ENCODE assay signal across 14 mouse cellular contexts in the genomic region with DNA sequence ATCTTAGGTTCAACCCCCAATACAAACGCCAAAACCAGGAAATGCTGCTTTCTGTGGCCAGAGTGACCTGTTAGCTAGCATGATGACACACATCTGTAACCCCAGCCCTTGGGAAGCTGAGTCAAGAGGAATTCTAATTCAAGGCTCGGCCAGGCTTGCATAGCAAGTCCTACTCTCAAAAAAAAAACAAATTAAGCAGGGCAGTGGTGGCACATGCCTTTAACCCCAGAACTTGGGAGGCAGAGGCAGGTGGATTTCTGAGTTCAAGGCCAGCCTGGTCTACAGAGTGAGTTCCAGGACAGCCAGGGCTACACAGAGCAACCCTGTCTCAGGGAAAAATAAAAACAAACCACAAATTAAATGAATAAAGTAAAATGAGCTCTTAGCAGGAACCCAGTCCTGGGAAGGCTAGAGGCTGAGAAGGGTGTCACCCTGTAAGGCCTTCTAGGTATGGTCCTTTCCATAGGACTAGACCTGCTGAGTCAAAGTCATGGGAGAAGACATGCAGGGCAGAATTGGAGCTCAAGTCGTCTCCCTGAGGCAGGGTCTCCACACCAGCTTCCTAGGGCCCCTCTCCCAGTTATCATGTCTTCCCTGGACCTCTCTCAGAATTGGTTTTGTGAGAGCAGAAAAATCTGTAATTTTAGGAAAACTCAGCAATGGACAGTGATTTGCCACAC. TPM values are rescaled to one million over a fixed set of nuclear protein-coding genes. Genes with fewer than 3 reads are reported as not detected.
DNase-seq lines count a peak whose midpoint lies in the region; ATAC-seq and TF ChIP-seq lines count a peak whose summit lies in the region.
"Had no signal": no experiment of that assay in that cellular context is flagged by ENCODE, and none has a peak within 500 bp of the region (broad histone marks: within the 10 kb centered on the region; RNA-seq: fewer than 3 reads in every experiment).

No protein-coding gene starts in this region.

- DNase-seq in heart, adult 2 months = no peak
- no peak for DNase-seq in heart, adult 9 months (ENCODE audit: low spot score in 2 of 2)
- no peak for DNase-seq in layer of hippocampus, adult 2 months (ENCODE audit: low spot score in 2 of 2)
- no peak for DNase-seq in layer of hippocampus, postnatal 25 days (ENCODE audit: extremely low spot score in 1 of 2, low spot score in 1 of 2)
- DNase-seq in ES-E14 (ENCODE audit: low read depth, low spot score) = no peak
- peak; percentile 16 for DNase-seq in liver, postnatal 0 days
- no peak for DNase-seq in right cerebral cortex, adult 2 months (ENCODE audit: low spot score in 2 of 2)
- DNase-seq: thymus, postnatal 36 days had no signal

- H3K9ac ChIP-seq in heart, adult 2 months (ENCODE audit: low read depth, low read length) = 0 out of 2 replicates have a peak overlapping the region, but pooled peaks have one; percentile 37
- no peak overlapping the region; the same call in 1 of the 2 replicates for H3K9ac ChIP-seq in ES-E14 (ENCODE audit: insufficient read depth, low read depth, low read length, poor library complexity, severe bottlenecking)
- no peak overlapping the region for H3K9ac ChIP-seq in liver, postnatal 0 days (replicated peaks)
- H3K9ac ChIP-seq: forebrain, embryonic 12.5 days; midbrain, embryonic 12.5 days; neural tube, embryonic 15.5 days had no signal

- ATAC-seq in liver, postnatal 0 days = no peak
- no peak for ATAC-seq in frontal cortex, adult (ENCODE audit: low TSS enrichment)

- TF ChIP-seq CTCF in heart, adult 2 months (IDR thresholded peaks at IDR 0.05) = no peak
- no peak for TF ChIP-seq CTCF in layer of hippocampus, adult 2 months (conservative IDR thresholded peaks at IDR 0.05)
- no peak for TF ChIP-seq CTCF in liver, postnatal 0 days (IDR thresholded peaks at IDR 0.05; ENCODE audit: low read depth)

- H3K4me2 ChIP-seq in liver, postnatal 0 days (ENCODE audit: low read depth, low read length) = 0 out of 2 replicates have a peak overlapping the region, but pooled peaks have one; percentile 29
- H3K4me2 ChIP-seq: forebrain, embryonic 12.5 days; midbrain, embryonic 12.5 days had no signal

- H3K4me3 ChIP-seq in heart, adult 2 months = peak overlapping the region; percentile 29; the same call in 1 of the 2 replicates
- peak overlapping the region; percentile 24 for H3K4me3 ChIP-seq in layer of hippocampus, adult 2 months
- no peak overlapping the region for H3K4me3 ChIP-seq in ES-E14 (ENCODE audit: insufficient read depth in 1 of 2, low read depth in 1 of 2, low read length in 2 of 2, poor library complexity in 1 of 2, severe bottlenecking in 1 of 2)
- no peak overlapping the region for H3K4me3 ChIP-seq in liver, postnatal 0 days (ENCODE audit: low read depth, low read length)
- H3K4me3 ChIP-seq: forebrain, embryonic 12.5 days; midbrain, embryonic 12.5 days had no signal

- in situ Hi-C loops in ES-E14 (cut with MboI; ENCODE audit: low sequenced_read_pairs in 2 of 2, unreplicated experiment in 2 of 2) = no loop called here

- peaks cover 15% of the 10 kb centered on the region for H3K4me1 ChIP-seq in heart, adult 2 months (ENCODE audit: control insufficient read depth, insufficient read depth, low read length)
- H3K4me1 ChIP-seq in ES-E14 (ENCODE audit: control insufficient read depth in 2 of 2, insufficient read depth in 2 of 2, low read length in 2 of 2, poor library complexity in 1 of 2) = peaks cover 13 to 37% of the 10 kb centered on the region in 2 experiments
- H3K4me1 ChIP-seq in liver, postnatal 0 days (ENCODE audit: insufficient read depth) = peaks cover 48% of the 10 kb centered on the region

- peaks cover 5% of the 10 kb centered on the region for H3K36me3 ChIP-seq in heart, adult 2 months (ENCODE audit: control insufficient read depth, insufficient read depth, low read length)
- H3K36me3 ChIP-seq in ES-E14 (ENCODE audit: control insufficient read depth, insufficient read depth, low read length, poor library complexity, severe bottlenecking) = peaks cover 15% of the 10 kb centered on the region
- peaks cover 15% of the 10 kb centered on the region for H3K36me3 ChIP-seq in liver, postnatal 0 days (replicated peaks; ENCODE audit: insufficient read depth, low read length)

- H3K27me3 ChIP-seq in heart, adult 2 months (ENCODE audit: control insufficient read depth, insufficient read depth, low read length) = no peaks in the 10 kb centered on the region
- H3K27me3 ChIP-seq in liver, postnatal 0 days (ENCODE audit: insufficient read depth, low read length) = no peaks in the 10 kb centered on the region
- H3K27me3 ChIP-seq: forebrain, embryonic 12.5 days; neural tube, embryonic 15.5 days; Patski had no signal

- no peak for TF ChIP-seq POLR2A in heart, adult 2 months (IDR thresholded peaks at IDR 0.05; ENCODE audit: insufficient read depth, low read depth, low read length)

- peak overlapping the region; percentile 100 for H3K27ac ChIP-seq in heart, adult 2 months
- peak overlapping the region; percentile 87 for H3K27ac ChIP-seq in layer of hippocampus, adult 2 months
- peak overlapping the region; percentile 59; the same call in 1 of the 2 replicates for H3K27ac ChIP-seq in ES-E14 (ENCODE audit: insufficient read depth, low read depth, low read length, poor library complexity, severe bottlenecking)
- peak overlapping the region; percentile 99 for H3K27ac ChIP-seq in liver, postnatal 0 days (ENCODE audit: low read depth)
- H3K27ac ChIP-seq: midbrain, embryonic 12.5 days had no signal

- no peaks in the 10 kb centered on the region for H3K9me3 ChIP-seq in ES-E14 (ENCODE audit: control insufficient read depth, insufficient read depth, low read depth, low read length)
- no peaks in the 10 kb centered on the region for H3K9me3 ChIP-seq in liver, postnatal 0 days (ENCODE audit: low read length)
- H3K9me3 ChIP-seq: forebrain, embryonic 12.5 days; midbrain, embryonic 12.5 days; neural tube, embryonic 15.5 days had no signal

- TF ChIP-seq EP300 in heart, adult 2 months (IDR thresholded peaks at IDR 0.05; ENCODE audit: insufficient read depth, low read depth, low read length) = no peak
- TF ChIP-seq EP300 in liver, postnatal 0 days (IDR thresholded peaks at IDR 0.05; ENCODE audit: low read depth) = no peak

- no peaks in the 10 kb centered on the region for H3K79me2 ChIP-seq in heart, adult 2 months (replicated peaks; ENCODE audit: control insufficient read depth, insufficient read depth, low read length)

- 50% methylated on average over 3 of the region's 3 CpGs for WGBS in heart, adult 2 months
- WGBS in liver, postnatal 0 days (ENCODE audit: insufficient replicate concordance) = 52% methylated on average over 3 of the region's 3 CpGs

- intact Hi-C loops in heart, adult 2 months (cut with DNase I) = no loop called here

TF ChIP-seq in ES-E14, 5 proteins besides CTCF, POLR2A, EP300 and RAD21:
- TF ChIP-seq ZC3H11A (IDR thresholded peaks at IDR 0.05; ENCODE audit: borderline replicate concordance, low read depth, low read length) (no peak), MAFK (IDR thresholded peaks at IDR 0.05; ENCODE audit: insufficient read depth, low read depth, low read length) (no peak), HCFC1 (IDR thresholded peaks at IDR 0.05; ENCODE audit: borderline replicate concordance, insufficient read depth, low read length) (no peak), ZNF384 (IDR thresholded peaks at IDR 0.05; ENCODE audit: low read depth, low read length) (no peak), CHD2 (IDR thresholded peaks at IDR 0.05; ENCODE audit: low read depth, low read length) (no peak)

RNA-seq across cellular contexts. Expression of gene Mgat4b, which starts 1.5 kb away (rescaled TPM):
- 10 to 100 TPM; 78.6 to 82.0 TPM for total RNA-seq in heart, adult 2 months (2021)
- 53.8 and 56.7 TPM in 2 replicates for polyA plus RNA-seq in heart, adult 2 months (2012; rRNA removed)
- 10 to 100 TPM; 91.2 to 93.0 TPM for total RNA-seq in layer of hippocampus, adult 2 months (2021)
- 100 to 1,000 TPM; 108 to 113 TPM for total RNA-seq in layer of hippocampus, postnatal 25 days (2021)
- total RNA-seq in ES-E14 (2012; rRNA removed) = 22.6 and 28.1 TPM in 2 replicates
- polyA plus RNA-seq in liver, postnatal 0 days (2015; fragmentation: Nextera tagmentation; extraction: Ambion mirVana) = 17.2 and 18.6 TPM in 2 replicates

RNA-seq across cellular contexts. Expression of gene Sqstm1, which starts 1.6 kb away (rescaled TPM):
- total RNA-seq in heart, adult 2 months (2021) = 100 to 1,000 TPM; 298 to 421 TPM
- 200 and 225 TPM in 2 replicates for polyA plus RNA-seq in heart, adult 2 months (2012; rRNA removed)
- 100 to 1,000 TPM; 444 to 465 TPM for total RNA-seq in layer of hippocampus, adult 2 months (2021)
- 100 to 1,000 TPM; 421 to 453 TPM for total RNA-seq in layer of hippocampus, postnatal 25 days (2021)
- total RNA-seq in ES-E14 (2012; rRNA removed) = 140 and 234 TPM in 2 replicates
- polyA plus RNA-seq in liver, postnatal 0 days (2015; fragmentation: Nextera tagmentation; extraction: Ambion mirVana) = 154 and 172 TPM in 2 replicates

RNA-seq across cellular contexts. Expression of gene Ltc4s, which starts 26.2 kb away (rescaled TPM):
- 1 to 10 TPM; 8.8 to 10.0 TPM for total RNA-seq in heart, adult 2 months (2021)
- 16.2 and 18.1 TPM in 2 replicates for polyA plus RNA-seq in heart, adult 2 months (2012; rRNA removed)
- total RNA-seq in layer of hippocampus, adult 2 months (2021) = 1 to 10 TPM; 6.8 to 9.3 TPM
- 10 to 100 TPM in 1 of 2 experiments, 1 to 10 TPM in 1; 8.8 to 11.2 TPM for total RNA-seq in layer of hippocampus, postnatal 25 days (2021)
- 1.9 and 2.3 TPM in 2 replicates for total RNA-seq in ES-E14 (2012; rRNA removed)
- 0.68 and 0.89 TPM in 2 replicates for polyA plus RNA-seq in liver, postnatal 0 days (2015; fragmentation: Nextera tagmentation; extraction: Ambion mirVana)
- total RNA-seq: granulocyte monocyte progenitor cell, adult 5-6 weeks had no signal
- polyA plus RNA-seq: Patski had no signal

RNA-seq across cellular contexts. Expression of gene Mrnip, which starts 38.0 kb away (rescaled TPM):
- total RNA-seq in heart, adult 2 months (2021) = 1 to 10 TPM; 1.6 to 1.8 TPM
- 3.0 and 3.5 TPM in 2 replicates for polyA plus RNA-seq in heart, adult 2 months (2012; rRNA removed)
- total RNA-seq in layer of hippocampus, adult 2 months (2021) = 10 to 100 TPM; 12.7 to 15.8 TPM
- 10 to 100 TPM; 15.1 to 16.2 TPM for total RNA-seq in layer of hippocampus, postnatal 25 days (2021)
- total RNA-seq in ES-E14 (2012; rRNA removed) = 13.0 and 14.6 TPM in 2 replicates
- 5.0 and 5.1 TPM in 2 replicates for polyA plus RNA-seq in liver, postnatal 0 days (2015; fragmentation: Nextera tagmentation; extraction: Ambion mirVana)

Comparison
In these comparisons a context has a peak if more than half of its experiments do, and no peak if none do; other contexts are left out.
1. H3K4me3 ChIP-seq: peak in heart, adult 2 months (single experiment) and layer of hippocampus, adult 2 months (single experiment); none in ES-E14 (0 of 2) and liver, postnatal 0 days (single experiment).
2. Peak in every context shown above with its lines, with median percentiles within 50 percentile points of each other: H3K27ac ChIP-seq.